Mouse (Mus musculus): ENCODE results near the gene Lin28a.

Gene Lin28a

GRCm38 (mm10) chr4:134018779-134019145 is at the start of gene Lin28a:
Gene Lin28a, minus strand, starts transcription at chr4:134018841.
- DNase-seq (ENCODE audit: low spot score in 2 of 2), result no peak

GRCm38 (mm10) chr4:134067833-134068544 is 49.3 kb upstream of the Lin28a start:
- no peak for DNase-seq (ENCODE audit: low spot score in 2 of 2)

DNA sequence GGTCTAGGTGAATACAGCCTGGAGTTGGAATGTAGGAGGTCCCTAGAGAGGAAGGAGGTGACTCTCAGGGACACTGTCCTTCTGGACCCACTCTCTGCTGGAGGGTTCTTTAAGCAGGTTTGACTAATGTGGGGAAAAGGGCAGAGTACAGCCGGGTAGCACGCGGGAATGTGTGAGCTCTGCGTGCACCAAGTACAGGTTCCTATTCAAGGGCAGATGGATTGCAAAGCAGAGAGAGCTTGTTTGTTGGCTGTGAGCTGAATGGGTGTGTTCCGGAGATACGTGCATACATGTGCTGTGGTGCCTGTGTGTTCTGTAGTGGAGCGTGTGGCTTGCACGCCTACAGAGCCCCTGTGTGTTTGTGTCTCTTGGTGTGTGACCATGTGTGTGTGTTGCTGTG is 48.7 kb upstream of the Lin28a start:
- no peak for DNase-seq (ENCODE audit: low spot score in 2 of 2)

DNA sequence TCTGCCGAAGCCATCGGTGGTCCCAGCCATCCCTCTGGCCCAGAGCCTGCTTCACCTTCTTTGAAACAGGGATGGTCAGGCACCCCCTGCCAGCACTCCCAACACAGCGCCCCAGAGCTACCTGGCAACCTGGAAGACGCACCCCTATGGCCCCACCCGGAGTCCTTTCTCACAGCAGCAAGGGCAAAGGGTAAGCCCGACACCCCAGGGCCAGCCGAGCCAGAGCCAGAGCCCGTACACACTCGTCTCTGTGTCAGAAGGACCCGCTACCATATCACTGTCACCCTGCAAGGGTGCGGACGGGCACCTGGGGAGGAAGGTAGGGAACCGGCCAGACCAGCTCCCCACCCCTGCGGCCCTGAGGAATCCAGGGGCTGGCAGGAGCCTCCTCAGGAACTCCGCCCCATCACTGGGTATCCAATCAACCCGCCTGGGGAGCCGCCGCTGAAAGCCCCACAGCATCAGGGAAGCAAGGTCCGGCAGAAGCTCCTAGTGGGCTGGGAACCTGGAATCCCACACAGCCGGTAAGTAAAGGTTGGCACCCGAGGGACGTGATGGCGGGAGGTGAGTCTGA is 46.9 kb upstream of the Lin28a start:
- DNase-seq (ENCODE audit: low spot score in 2 of 2), result no peak

DNA sequence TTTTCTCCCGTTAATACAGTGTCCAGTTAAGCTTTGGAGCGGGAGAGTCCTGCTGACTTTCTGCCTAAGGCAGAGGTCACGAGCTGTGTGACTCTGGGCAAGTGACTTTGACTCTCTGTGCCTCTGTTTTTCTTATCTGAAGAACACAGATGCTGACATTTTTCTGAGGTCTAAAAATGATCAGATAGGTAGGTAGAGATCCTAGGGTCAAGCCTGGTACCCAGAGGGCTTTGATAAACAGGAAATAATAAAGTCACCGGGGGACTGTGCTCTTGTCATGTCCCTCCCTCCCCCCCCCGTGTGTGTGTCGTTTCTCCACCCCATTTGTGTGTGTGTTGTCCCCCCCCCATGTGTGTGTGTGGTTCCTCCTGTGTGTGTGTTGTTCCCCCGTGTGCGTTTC is 43.9 kb upstream of the Lin28a start:
- no peak for DNase-seq (ENCODE audit: low spot score in 2 of 2)

DNA sequence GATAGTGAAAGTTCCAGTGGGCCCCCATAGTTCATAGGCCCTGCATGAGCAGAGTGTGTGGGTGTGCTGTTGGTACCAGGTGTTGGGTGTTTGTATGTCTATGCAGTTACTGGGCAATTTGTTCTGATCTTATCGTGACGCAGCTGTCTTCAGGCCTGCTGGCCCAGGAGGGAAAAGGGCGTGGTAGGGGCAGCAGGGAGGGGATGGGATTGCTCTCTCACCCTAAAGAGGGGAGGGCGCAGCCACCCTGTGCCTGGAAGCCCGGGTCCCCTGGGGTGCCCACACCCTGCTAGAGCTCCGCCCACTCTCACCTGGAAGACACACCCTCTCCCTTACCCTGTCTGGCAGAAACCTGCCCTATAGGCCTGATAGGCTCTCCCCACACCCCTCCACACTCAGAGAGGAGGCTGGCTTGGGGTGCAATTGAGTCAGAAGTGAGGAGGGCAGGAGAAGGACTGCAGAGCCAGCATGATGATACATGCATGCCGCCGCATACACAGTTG is 43.4 kb upstream of the Lin28a start:
- DNase-seq (ENCODE audit: low spot score in 2 of 2), result peak; percentile 35 to 41

GRCm38 (mm10) chr4:134061166-134061830 is 42.7 kb upstream of the Lin28a start:
- DNase-seq (ENCODE audit: low spot score in 2 of 2), result peak; percentile 59 to 60

- no peak for DNase-seq (ENCODE audit: low spot score in 2 of 2)
Measured at GRCm38 (mm10) chr4:134060135-134060865, 41.7 kb upstream of the Lin28a start, which contains the start of gene Crybg2. Gene Crybg2, plus strand, starts transcription at chr4:134060815.

DNA sequence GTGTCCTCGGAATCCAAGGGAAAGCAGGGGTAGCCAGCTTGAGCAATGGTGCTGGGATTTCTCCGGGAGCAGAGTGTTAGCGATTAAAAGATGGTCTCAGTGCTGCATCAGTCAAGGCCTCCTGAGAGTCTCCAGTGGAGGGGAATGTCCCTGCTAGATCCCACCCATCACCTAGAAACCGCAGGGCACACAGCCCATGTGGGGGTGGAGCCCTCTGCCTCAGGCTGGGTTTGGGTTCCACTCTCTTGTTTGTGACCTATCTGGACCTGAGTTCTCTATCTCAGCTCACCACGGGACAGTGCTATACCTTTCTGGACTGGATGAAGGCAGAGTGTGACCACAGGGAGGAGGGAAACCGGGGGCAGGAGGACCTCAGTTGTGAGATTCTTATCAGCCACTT is 40.3 kb upstream of the Lin28a start:
- DNase-seq (ENCODE audit: low spot score in 2 of 2), result no peak

DNA sequence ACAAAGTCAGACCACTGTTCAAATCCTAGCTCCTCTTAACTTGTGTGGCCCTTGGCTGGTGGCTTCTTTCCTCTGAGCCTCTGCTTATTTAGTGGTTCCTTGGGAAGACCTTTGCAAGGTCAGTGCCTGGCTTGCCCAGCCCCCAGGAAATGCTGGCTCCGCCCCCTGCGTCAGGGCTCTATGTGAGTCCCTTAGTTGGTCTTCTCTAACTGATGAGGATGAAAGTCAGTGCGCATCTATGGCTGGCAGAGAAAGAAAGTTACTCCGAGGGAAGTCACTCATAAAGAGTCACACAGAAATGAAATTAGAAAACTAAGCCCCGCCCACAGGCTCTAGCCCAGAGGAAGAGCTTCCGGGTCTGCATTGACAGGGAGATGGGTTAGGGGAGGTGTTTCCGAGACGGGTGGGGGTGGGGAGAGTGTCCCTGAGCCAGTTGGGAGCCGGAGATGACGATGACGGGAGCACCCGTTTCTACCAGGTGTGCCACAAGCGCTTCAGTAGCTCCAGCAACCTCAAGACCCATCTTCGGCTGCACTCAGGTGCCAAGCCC is 39.6 kb upstream of the Lin28a start:
- peak; percentile 25 to 37 for DNase-seq (ENCODE audit: low spot score in 2 of 2)

GRCm38 (mm10) chr4:134053538-134053937 is 34.9 kb upstream of the Lin28a start, which contains the start of gene Zfp683:
Gene Zfp683, plus strand, starts transcription at chr4:134053838.
- no peak for DNase-seq (ENCODE audit: low spot score in 2 of 2)

GRCm38 (mm10) chr4:134052560-134052959 is 33.9 kb upstream of the Lin28a start:
- DNase-seq (ENCODE audit: low spot score in 2 of 2), result peak in 1 of 2 experiments; percentile 19

- DNase-seq (ENCODE audit: low spot score in 2 of 2), result no peak
Measured at GRCm38 (mm10) chr4:134051912-134052311, 33.3 kb upstream of the Lin28a start.

DNA sequence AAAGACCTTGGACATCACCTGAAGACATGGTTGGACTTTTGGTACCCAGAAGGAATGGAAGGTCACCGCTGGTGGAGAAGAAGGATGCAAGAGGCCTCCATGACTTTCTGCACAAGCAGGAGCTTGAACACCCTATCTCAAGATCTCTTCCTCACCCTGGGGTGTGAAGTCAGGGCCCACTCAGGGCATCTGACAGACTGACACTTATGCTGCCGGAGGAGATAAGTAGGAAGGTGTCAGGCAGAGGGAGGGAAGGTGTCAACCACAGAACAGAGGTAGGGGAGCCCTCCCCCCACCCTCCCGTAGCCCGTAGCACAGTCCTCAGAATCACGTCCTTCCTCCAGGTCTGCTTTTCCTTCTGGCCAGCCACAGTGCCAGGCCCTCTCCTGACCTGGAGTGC is 29.0 kb upstream of the Lin28a start:
- no peak for DNase-seq (ENCODE audit: low spot score in 2 of 2)

DNA sequence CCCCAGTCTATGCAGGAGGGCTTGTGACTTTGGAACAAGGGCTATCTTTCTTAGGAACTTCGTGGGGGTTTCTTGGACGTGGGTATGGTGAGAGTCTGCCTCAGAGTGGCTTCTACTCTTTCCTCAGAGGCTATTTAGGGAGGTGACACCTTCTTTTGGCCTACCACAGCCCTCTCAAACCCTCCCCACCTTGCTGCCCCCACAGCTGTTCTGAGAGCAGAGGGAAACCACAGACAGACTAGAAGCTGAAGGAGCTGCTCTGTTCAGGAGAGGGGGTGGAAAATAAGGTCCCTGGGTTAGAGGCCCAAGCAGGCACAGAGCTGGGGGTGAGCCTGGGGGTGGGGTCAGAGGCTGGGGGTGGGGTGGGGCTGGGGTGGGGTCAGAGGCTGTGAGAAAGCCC is 24.4 kb upstream of the Lin28a start:
- DNase-seq (ENCODE audit: low spot score in 2 of 2), result peak in 1 of 2 experiments; percentile 27

GRCm38 (mm10) chr4:134041317-134042123 is 22.9 kb upstream of the Lin28a start:
- no peak for DNase-seq (ENCODE audit: low spot score in 2 of 2)

DNA sequence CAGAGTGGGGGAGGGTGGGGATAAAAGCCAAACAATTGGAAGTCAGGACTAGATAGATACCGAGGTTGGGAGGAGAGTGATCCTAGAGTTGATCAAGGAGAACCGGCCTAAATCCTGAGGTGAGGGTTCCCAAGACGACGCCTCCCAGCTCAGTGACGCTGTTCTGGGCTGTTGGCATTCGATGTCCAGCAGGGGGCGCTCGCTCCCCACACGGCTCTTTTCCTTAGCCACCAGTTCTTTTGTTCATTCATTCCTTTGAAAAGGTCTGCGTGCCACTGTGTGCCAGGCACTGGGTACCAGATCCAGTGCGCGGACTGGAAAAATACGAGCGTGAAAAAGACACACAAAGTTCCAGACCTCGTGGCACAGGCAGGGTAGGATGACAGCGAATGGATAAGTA is 17.3 kb upstream of the Lin28a start:
- peak; percentile 58 to 89 for DNase-seq (ENCODE audit: low spot score in 2 of 2)

DNA sequence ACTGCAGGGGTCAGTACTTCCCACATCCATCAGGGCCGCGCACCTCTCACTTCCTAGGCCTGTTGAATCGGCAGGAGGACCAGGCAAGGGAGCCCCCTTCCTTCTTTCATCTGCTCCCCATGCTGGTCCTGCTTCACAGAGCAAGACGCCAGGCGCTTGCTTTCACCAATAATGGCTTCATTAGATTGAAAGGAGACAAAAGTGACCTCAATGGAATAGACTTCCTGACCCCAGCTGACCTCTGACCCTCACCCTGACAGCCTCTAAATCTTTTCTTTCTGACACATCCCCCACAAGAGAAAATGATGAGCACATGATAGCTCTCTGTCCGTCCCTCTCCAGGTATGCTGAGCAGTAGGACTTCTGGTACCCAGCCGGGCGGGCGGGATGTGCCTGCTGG is 7.2 kb upstream of the Lin28a start:
- no peak for DNase-seq (ENCODE audit: low spot score in 2 of 2)

DNA sequence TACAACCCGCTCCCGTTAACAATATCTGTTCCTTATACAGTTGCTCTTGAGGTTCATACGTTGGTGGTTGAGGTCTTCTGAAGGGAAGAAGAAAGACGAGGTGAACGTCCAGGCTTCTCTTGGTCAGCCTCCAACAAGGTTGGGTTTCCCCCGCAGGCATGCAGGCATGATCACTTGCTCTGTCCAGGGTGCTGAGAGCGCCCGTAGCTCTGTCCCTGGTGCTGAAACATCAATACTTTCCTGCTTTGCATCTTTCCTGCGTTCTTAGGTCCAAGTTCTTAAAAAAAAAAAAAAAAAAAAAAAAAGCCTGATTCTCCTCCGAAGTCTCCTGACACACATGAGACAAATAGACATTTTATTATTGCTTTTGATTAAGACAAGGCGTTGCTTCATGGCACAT is 2.0 kb upstream of the Lin28a start:
- peak in 1 of 2 experiments; percentile 68 for DNase-seq (ENCODE audit: low spot score in 2 of 2)

DNA sequence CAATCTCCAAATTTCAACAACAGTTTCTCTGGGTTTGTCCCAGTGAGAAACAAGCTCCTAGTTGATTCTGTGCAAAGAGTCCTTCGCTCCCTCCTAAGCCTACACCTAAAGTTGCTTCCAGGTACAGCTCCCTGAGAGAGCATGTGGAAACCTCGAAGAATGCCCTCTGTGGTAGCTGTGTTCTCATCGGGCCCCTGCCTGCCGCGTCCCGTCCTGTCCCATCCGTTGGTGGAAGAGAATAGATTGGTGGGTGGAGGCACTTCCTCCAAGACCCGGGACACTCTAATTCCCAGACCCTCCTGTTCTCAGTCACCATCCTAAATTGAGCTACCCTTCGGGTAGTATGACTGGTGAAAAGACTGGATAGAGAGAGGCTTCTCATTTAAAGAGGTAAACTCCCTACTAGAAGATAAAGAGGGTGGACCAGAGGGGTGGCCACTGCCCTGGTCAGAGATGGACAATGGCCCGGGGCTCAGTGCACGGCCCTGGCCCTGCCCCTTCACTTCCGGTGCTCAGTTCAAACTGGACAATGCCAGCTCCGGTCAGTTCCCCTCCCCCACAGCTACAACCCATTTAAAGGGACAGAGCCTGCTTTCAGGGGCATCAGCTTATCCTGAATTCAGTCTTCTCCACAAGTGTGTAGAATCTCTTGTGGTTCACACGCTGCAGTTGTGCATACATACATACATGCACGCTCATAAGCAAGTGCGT is 1.2 kb upstream of the Lin28a start:
- no peak for DNase-seq (ENCODE audit: low spot score in 2 of 2)
